Mouse (Mus musculus) urinary bladder, postnatal 36 days (tissue): Measurements from ENCODE around the gene Abhd13.

Source experiments
- DNase-seq, 2 experiments: peaks; one replicate each; pipeline ENCODE4 v3.0.0; 2022; ENCODE audit warnings: low spot score in 2 of 2, mixed read lengths in 1 of 2

Gene Abhd13

DNA sequence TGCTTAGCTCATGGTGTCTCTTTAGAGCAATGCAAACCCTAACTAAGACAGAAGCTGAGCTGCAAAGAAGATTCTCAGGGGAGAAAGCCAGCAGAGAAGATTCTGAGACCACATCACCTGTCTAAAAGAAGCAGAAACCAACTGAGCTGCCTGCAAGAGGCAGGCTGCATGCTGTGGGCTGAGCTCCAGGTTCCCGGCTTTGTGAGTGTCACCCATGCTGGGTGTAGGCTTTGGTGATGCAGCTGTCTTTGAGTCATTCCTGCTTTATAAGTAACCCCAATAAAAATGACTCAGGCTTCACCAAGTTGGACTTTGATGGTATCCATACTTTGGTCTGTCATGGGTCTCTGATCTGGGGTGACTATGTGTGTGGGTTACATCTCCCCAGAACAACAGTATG, 38.7 kb downstream of the Abhd13 start:
- no peak for DNase-seq

GRCm38 (mm10) chr8:10017231-10017630, 39.7 kb downstream of the Abhd13 start:
- no peak for DNase-seq

DNA sequence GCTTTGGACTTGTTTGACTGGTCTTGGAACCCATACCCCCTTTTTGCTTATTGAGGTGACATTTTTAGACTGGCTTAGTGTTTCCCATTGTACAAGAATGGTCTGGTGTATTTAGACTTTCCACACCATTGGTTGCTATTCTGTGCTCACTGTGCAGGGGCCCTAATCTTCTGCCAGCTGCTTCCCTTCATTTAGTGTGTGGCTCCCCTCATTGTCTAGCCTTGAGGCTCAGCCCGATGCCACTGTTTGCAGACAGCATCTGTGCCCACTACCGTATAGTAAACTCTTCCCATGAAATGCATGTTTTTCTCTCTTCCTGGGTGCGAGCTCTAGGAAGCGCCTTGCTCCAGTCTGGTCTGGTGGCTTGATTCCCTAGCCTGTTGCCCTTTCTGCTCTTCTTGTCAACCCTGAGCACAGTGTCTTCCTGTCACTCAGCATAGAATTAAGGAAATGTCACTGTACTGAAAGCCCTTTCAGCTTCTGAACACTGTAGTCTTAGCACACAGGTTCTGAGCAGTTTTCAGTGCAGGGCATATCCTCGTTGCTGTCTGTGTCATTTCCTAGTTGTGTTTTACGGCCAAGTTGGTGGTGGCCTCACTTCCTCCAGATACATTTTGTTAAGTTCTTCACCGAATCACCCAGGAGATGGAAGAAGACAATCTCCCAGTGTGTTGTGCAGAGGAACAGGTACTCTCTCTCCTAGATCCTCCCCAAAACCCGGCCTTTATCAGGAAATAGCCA, 53.0 kb downstream of the Abhd13 start:
- no peak for DNase-seq

GRCm38 (mm10) chr8:10031177-10031576, 53.7 kb downstream of the Abhd13 start:
- DNase-seq = no peak

- DNase-seq = no peak
Measured at GRCm38 (mm10) chr8:10040866-10041265, 63.4 kb downstream of the Abhd13 start.
